Mouse (Mus musculus) testis, adult 2 months (tissue): ENCODE measurements at regions not wholly inside any gene's neighbourhood (a gene's known extent, or its start where the extent isn't known, plus 50 kb on each side); places are given as distances from the start of the nearest gene placed in this dataset.

Experiments
- H3K27ac ChIP-seq: fragments of 200-500 bp; 2 replicates; pipeline ENCODE4 v1.5.1; 2012; ENCODE audit warnings: low read depth, low read length; ENCODE audit not compliant: control insufficient read depth, insufficient read depth
- H3K27me3 ChIP-seq: fragments of 200-500 bp; 2 replicates; pipeline ENCODE4 v1.6.1; 2012; ENCODE audit warnings: mild to moderate bottlenecking, low read length, moderate library complexity; ENCODE audit not compliant: control insufficient read depth, insufficient read depth
- H3K36me3 ChIP-seq: fragments of 200-500 bp; 2 replicates; pipeline ENCODE4 v1.6.1; 2012; ENCODE audit warnings: mild to moderate bottlenecking, low read length; ENCODE audit not compliant: control insufficient read depth, insufficient read depth
- H3K4me1 ChIP-seq: fragments of 200-500 bp; 2 replicates; pipeline ENCODE4 v1.6.1; 2012; ENCODE audit warnings: low read length; ENCODE audit not compliant: control insufficient read depth, insufficient read depth
- H3K4me3 ChIP-seq: fragments of 200-500 bp; 2 replicates; pipeline ENCODE4 v1.5.1; 2012; ENCODE audit warnings: low read depth, mild to moderate bottlenecking, low read length, moderate library complexity, mixed read lengths; ENCODE audit not compliant: control insufficient read depth
- CTCF ChIP-seq: fragments of 200-500 bp; IDR thresholded peaks from 2 replicates; pipeline ENCODE4 v1.5.1; 2012; ENCODE audit warnings: low read depth, mild to moderate bottlenecking, inconsistent platforms, low read length, moderate library complexity; ENCODE audit not compliant: control insufficient read depth, insufficient read depth, insufficient replicate concordance
- POLR2A ChIP-seq: fragments of 200-500 bp; IDR thresholded peaks from 2 replicates; pipeline ENCODE4 v1.6.1; 2012; ENCODE audit warnings: low read depth, mild to moderate bottlenecking, inconsistent platforms, low read length, moderate library complexity; ENCODE audit not compliant: control insufficient read depth

DNA sequence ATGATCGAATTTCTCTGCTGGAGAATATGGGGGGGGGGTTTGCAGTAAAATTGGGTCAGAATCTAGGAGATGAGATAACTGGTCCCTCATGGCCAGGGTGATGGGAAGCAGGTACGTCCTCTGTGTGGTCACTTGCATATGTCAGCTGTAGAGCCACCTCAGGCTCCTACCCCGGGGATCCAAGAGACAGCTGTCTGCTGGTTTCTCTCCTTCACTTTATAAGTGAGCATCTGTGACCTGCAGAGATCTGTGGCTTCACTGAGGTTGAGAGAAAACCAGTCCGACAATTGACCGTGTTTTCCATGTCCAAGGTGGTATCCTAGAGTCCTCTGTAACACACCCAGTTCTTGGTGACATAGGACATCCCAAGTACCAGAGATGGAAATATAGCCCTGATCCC, 162.1 kb upstream of the Ctbp2 start:
- H3K36me3 ChIP-seq, result no peaks in the 10 kb centered on the region
- H3K4me1 ChIP-seq, result no peaks in the 10 kb centered on the region
- no peak for TF ChIP-seq POLR2A
- no peak for TF ChIP-seq CTCF
- H3K4me3 ChIP-seq, result no peak overlapping the region
- no peaks in the 10 kb centered on the region for H3K27me3 ChIP-seq
- no peak overlapping the region for H3K27ac ChIP-seq

DNA sequence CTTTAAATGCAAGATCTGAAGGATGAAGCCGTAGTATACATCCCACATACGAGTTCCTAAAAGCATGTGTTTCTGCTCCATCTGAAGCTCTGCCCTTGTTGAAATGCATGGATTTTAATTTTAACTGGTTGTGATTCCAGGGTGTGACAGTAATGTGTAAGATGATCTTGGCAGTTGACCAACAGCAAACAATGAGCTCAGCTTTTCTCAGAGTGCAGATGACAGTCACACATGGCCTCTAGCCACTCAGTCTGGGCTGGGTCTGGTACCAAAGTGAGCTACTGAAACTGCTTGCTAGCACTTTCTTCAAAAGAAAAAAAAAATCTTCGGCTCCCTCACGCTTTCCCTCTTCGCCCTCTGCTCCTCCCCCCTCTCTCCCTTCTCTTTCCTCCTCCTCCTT, 138.0 kb upstream of the Ctbp2 start:
- Histone ChIP-seq H3K4me1 (no peaks in the 10 kb centered on the region), H3K36me3 (no peaks in the 10 kb centered on the region), H3K4me3 (no peak overlapping the region)

GRCm38 (mm10) chr7:133259143-133259542, 135.0 kb upstream of the Ctbp2 start:
- Histone ChIP-seq H3K27ac (no peak overlapping the region), H3K4me3 (no peak overlapping the region), H3K27me3 (no peaks in the 10 kb centered on the region), H3K36me3 (no peaks in the 10 kb centered on the region), H3K4me1 (no peaks in the 10 kb centered on the region)
- TF ChIP-seq CTCF, result no peak
- no peak for TF ChIP-seq POLR2A

More for the DNA sequence above, 138.0 kb upstream of the Ctbp2 start:
- Histone ChIP-seq H3K27ac (no peak overlapping the region), H3K27me3 (no peaks in the 10 kb centered on the region)
- TF ChIP-seq CTCF (no peak), POLR2A (no peak)

DNA sequence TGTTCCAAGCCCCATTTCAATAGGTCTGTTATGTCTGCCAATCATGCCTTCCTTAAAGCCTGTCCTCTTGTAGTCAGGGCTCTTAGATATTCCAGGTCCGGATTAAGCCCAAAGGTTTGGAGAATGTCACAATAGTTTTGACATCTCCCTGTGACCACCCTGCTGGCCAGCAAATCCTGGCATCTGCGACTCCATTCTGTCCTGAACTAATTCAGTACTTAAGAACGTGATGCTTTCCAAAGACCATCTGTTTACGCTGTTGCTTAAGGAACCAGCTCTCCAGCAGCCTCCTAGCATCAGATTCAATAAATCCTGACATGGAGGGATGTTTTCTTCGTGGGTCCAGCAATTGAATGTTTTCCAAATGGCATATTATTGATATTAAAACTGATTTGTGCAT, 132.7 kb upstream of the Ctbp2 start:
- Histone ChIP-seq H3K4me1 (no peaks in the 10 kb centered on the region), H3K36me3 (no peaks in the 10 kb centered on the region), H3K27me3 (no peaks in the 10 kb centered on the region), H3K4me3 (no peak overlapping the region), H3K27ac (no peak overlapping the region)
- TF ChIP-seq CTCF, result no peak
- no peak for TF ChIP-seq POLR2A

- Histone ChIP-seq H3K36me3 (no peaks in the 10 kb centered on the region), H3K27me3 (no peaks in the 10 kb centered on the region)
These were observed 120.4 kb upstream of the Ctbp2 start for GRCm38 (mm10) chr7:133244601-133245000.

DNA sequence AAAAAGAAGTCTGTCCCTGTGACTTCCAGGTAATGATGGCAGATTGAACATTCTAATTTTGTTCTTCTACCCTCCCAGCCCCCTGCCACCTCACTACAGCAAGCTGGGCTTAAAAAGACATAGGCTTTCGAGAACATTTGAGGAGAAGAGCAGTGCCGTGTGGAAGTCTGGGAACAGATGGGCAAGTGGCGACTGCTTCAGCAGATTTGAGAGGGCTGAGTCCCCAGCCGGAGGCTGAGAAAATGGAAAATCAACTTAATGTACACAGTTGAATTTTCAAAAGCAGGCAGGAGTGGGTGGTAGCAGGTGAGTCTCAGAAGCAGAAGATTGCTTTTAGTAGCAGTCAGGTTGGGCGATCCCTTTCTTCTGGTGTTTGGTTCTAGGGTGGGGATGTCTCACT, 110.2 kb upstream of the Ctbp2 start:
- Histone ChIP-seq H3K36me3 (no peaks in the 10 kb centered on the region), H3K27me3 (no peaks in the 10 kb centered on the region), H3K4me3 (no peak overlapping the region), H3K27ac (no peak overlapping the region), H3K4me1 (no peaks in the 10 kb centered on the region)
- TF ChIP-seq CTCF, result no peak
- no peak for TF ChIP-seq POLR2A

More at GRCm38 (mm10) chr7:133244601-133245000, 120.4 kb upstream of the Ctbp2 start:
- TF ChIP-seq CTCF (no peak), POLR2A (no peak)
- H3K27ac ChIP-seq, result no peak overlapping the region
- no peak overlapping the region for H3K4me3 ChIP-seq
- no peaks in the 10 kb centered on the region; the same call in 1 of the 2 replicates for H3K4me1 ChIP-seq

- Histone ChIP-seq H3K36me3 (no peaks in the 10 kb centered on the region), H3K4me1 (no peaks in the 10 kb centered on the region), H3K27ac (no peak overlapping the region), H3K4me3 (no peak overlapping the region), H3K27me3 (no peaks in the 10 kb centered on the region)
- TF ChIP-seq CTCF, result no peak
- no peak for TF ChIP-seq POLR2A
These were observed 108.8 kb upstream of the Ctbp2 start for GRCm38 (mm10) chr7:133232889-133233441.

DNA sequence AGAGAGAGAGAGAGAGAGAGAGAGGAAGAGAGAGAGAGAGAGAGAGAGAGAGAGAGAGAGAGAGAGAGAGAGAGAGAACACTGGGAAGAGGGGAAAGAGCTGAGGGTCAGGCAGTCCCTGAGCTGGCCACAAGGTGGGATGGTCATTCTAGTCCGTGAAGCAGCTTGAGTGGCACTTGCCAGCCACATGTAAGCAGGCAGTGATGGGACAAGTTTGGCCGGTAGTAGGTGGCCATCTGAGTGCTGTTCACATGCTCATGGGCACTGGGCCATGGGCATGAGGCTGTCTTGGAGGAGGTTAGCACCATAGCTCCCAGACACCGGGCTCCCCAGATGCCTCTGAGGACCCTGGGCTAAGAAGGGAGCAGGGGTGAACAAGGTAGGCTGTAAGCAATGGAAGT, 106.7 kb upstream of the Ctbp2 start:
- TF ChIP-seq POLR2A (no peak), CTCF (peak; percentile 14; the same call in 1 of the 2 replicates)

More for the DNA sequence above, 106.7 kb upstream of the Ctbp2 start:
- Histone ChIP-seq H3K4me3 (no peak overlapping the region), H3K4me1 (no peaks in the 10 kb centered on the region), H3K27me3 (no peaks in the 10 kb centered on the region), H3K36me3 (no peaks in the 10 kb centered on the region), H3K27ac (no peak overlapping the region)
